Mouse (Mus musculus) cerebellum, adult 11-12 months (tissue): ENCODE data around the gene Cherp.
A peak's percentile ranks its signal among the peaks of the same experiment; 100 is the strongest.

Source experiments
- DNase-seq: peaks from one replicate; pipeline ENCODE4 v3.0.0; 2022

Cherp gene

GRCm38 (mm10) chr8:72474826-72475546 lies at the start of gene Cherp:
Gene Cherp, minus strand, starts transcription at chr8:72475226.
- peak; percentile 99 for DNase-seq

- no peak for DNase-seq
Measured at GRCm38 (mm10) chr8:72521888-72522287, 46.9 kb upstream of the Cherp start.

DNA sequence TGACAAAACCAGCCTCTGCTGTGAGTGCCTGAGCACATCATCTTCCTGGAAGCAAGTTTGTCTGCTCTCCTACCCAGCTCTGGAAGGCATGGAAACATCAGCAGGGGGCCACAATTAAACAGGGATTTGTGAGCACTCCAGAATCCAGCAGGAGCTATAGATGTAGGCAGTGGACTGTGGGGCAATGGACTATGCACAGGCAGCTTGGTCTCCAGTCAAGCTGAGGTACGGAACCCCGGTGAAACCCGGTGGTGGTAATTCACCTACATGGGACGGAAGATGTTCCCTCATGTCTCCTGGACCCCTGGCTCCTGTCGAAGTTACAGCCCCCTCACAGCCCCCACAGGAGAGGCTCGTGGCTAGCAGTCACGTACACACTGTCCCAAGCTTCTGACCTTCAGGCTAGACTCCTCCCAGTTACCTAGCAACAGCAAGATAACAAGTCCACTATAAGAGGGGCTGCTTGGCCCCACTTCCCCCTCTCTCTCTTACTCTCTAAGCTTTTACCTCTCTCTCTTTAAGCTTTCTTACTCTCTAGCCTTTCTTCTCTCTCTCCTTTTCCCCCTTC lies 42.5 kb upstream of the Cherp start:
- DNase-seq: no peak

GRCm38 (mm10) chr8:72513158-72513557 lies 38.1 kb upstream of the Cherp start:
- DNase-seq: no peak

GRCm38 (mm10) chr8:72512648-72513047 lies 37.6 kb upstream of the Cherp start:
- DNase-seq: no peak

GRCm38 (mm10) chr8:72507505-72507904 lies 32.5 kb upstream of the Cherp start:
- DNase-seq: no peak

DNA sequence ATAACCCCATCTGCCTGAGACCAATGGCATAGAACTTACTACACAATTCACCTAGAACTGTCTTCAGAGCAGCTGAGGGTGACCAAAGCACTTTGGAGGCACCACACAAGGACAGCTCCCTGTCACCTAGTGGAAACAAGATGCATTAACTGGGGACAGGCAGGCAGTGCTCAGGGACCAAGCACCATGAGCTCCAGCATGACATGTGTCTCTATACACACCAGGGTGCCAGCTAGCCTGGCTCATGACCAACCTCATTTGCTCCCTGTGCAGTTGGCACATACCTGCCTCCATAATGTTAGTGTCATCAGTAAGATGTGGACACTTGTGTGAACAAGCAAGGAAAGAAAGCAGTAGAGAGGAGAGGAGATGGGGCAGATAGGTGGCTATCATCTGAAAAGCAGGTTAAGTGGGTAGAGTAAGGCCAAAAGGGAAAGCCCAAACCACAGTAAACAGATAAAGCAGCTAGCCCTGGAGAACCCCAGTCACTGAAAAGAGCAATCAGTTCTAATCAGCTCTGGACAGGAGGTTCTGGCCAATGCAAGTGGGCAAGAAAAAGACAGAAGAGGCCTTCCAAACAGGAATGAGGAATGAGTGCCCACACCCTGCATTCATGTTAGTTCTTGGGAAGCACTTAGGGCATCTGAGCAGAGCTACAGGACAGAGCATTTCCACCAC lies 29.8 kb upstream of the Cherp start:
- peak; percentile 77 for DNase-seq

- peak; percentile 92 for DNase-seq
Measured at GRCm38 (mm10) chr8:72504137-72504536, 29.1 kb upstream of the Cherp start.

DNA sequence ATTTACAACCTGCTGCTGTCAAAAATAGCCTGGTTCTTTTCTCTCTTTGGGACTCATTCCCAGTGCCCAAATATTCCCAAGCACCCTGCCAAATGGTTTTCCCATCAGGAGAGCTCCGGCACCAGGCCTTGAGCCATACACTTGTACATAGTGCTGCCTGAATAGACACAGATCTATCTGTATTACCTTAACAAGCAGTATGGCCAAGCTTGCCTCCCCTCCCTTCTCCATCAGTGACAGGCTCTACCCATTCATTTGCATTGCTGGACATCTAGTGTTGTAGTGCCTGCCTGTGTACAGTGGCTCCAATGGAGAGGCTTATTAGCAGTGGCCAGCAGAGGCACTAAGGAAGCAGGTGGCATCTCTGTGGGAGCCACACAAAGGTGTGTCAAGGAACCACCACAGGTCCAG lies 25.5 kb upstream of the Cherp start:
- DNase-seq: peak; percentile 87

- DNase-seq: no peak
Measured at GRCm38 (mm10) chr8:72499521-72500284, 24.7 kb upstream of the Cherp start.

DNA sequence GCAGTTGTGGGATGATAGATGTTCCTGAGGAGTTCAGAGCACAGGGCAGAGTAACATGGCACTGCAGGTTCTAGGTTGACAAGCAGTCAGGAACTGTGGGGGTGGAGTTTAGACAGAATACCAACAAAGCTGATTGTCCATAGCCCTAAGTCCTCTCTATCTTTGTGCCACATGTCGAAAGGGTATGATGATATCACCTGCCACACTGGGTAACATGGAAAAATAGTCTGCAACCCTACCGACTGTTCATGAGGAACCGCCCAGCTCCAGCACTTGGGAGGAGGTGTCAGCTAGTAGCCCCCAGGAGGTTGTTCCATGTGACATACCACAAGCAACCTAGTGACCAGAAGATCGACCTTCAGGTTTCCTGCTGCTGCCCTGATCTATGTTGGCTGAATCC lies 23.5 kb upstream of the Cherp start:
- DNase-seq: no peak

- DNase-seq: no peak
Measured at GRCm38 (mm10) chr8:72497911-72498310, 22.9 kb upstream of the Cherp start.

GRCm38 (mm10) chr8:72496217-72496616 lies 21.2 kb upstream of the Cherp start:
- peak; percentile 50 for DNase-seq

GRCm38 (mm10) chr8:72495411-72496111 lies 20.5 kb upstream of the Cherp start:
- DNase-seq: peak; percentile 50

GRCm38 (mm10) chr8:72493381-72493780 lies 18.4 kb upstream of the Cherp start:
- DNase-seq: peak; percentile 53

DNA sequence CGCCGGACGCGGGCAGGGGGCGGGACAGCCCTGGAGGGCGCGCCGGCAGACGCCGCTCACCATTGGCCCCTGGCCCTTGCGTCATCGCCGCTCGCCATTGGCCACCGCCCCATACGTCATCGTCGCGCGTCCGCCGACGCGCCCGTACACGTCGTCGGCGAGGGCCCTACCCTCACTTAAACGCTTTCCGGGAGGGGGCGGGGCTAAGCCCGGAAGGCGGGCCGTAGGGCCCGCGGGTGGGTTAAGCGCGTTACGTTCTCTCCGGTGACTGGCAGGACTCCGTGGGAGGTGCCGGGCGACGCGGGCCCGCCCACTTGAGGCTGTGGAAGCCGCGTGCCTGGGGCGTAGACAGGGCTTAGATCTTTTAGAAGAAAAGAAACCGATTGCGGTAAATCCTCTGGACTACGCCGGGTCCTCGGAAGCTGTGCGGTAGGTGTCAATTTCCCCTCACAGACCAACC lies 17.6 kb upstream of the Cherp start:
- DNase-seq: peak; percentile 100

DNA sequence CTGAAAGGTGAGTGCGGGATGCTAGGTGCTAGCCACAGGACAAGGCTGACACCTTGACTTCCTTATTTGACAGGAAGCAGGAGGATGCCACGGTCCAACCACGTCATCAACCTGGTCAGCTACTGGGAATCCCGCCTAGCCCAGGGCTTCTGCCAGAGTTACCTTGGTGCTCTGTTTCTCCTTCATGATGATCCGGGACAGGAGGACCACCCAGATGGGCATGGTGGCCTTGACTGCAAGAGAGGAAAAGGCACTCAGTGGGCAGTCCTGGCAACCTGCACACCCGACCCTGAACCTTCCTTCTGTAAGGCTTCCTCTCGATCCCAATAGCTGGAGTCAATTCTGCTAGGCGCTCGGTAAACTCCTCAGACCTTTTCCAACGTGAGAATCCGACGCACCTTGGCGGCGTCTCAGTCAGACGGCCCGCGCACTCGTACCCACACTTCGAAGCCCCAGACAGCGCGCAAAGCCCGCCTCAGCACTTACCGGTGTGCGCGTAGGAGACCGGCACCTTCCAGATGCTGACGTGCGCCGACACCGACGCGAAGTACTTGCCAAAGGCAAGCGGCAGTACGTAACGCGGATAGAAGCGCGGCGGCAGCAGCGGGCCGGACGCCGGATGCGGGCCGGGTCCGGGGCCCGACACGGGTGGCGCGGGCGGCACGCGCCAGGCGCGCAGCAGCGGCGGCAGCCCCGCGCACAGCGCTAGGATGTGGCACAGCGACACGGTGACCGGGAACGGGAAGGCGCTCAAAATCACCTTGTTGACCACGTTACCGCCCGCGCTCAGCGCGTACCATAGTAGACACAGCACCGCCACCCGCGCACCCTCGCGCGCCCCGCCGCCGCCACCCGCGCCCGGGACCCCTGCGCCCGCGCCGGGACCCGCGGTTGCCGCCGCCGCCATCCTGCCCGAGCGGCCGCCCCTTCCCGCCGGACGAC lies 16.9 kb upstream of the Cherp start, which contains the start of gene Slc35e1:
Gene Slc35e1, minus strand, starts transcription at position 935 of the 942 bp plus-strand sequence.
- peak; percentile 78 for DNase-seq

DNA sequence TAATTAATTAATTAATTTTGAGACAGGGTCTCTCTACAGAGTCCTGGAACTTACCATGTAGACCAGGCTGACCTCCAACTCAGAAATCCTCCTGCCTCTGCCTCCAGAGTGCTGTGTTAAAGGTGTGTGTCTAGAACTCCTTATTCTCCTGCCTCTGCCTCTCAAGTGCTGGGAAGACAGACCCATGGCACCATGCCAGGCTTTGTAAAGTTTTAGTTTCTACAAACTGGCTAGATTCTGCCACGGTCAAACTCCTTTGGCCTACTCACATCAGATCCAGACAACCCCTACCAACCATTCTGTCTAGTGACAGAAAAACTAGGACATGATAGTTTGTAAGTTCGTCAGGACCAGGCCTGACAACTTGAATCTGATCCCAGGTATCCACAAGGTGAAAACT lies 16.0 kb upstream of the Cherp start:
- peak; percentile 48 for DNase-seq

- DNase-seq: no peak
Measured at GRCm38 (mm10) chr8:72487014-72487413, 12.0 kb upstream of the Cherp start.

GRCm38 (mm10) chr8:72485456-72486199 lies 10.6 kb upstream of the Cherp start:
- DNase-seq: no peak

GRCm38 (mm10) chr8:72470684-72471083 lies 4.3 kb downstream of the Cherp start:
- DNase-seq: peak; percentile 21
